Mouse (Mus musculus) ES-Bruce4 (cell line): ENCODE results near the gene Acrbp. TPM values are rescaled to one million over a fixed set of nuclear protein-coding genes. Genes with fewer than 3 reads are reported as not detected.

Experiments
- H3K27ac ChIP-seq: 2 replicates; pipeline ENCODE4 v1.5.1; 2012; ENCODE audit warnings: low read length, inconsistent platforms; ENCODE audit not compliant: insufficient read depth
- H3K27me3 ChIP-seq: 2 replicates; pipeline ENCODE4 v1.6.1; 2012; ENCODE audit warnings: mild to moderate bottlenecking, low read length, inconsistent platforms; ENCODE audit not compliant: control insufficient read depth, poor library complexity, insufficient read depth, severe bottlenecking
- H3K36me3 ChIP-seq: 2 replicates; pipeline ENCODE4 v1.6.1; 2012; ENCODE audit warnings: inconsistent platforms, mild to moderate bottlenecking, low read length, moderate library complexity; ENCODE audit not compliant: control insufficient read depth, poor library complexity, insufficient read depth, severe bottlenecking
- H3K4me1 ChIP-seq: one replicate; pipeline ENCODE4 v1.8.1; 2011; ENCODE audit warnings: low read length; ENCODE audit not compliant: control insufficient read depth, insufficient read depth
- H3K4me3 ChIP-seq: 2 replicates; pipeline ENCODE4 v1.5.1; 2011; ENCODE audit warnings: low read depth, mild to moderate bottlenecking, low read length
- H3K9ac ChIP-seq: 2 replicates; pipeline ENCODE4 v1.6.1; 2012; ENCODE audit warnings: low read depth, mild to moderate bottlenecking, inconsistent platforms; ENCODE audit not compliant: poor library complexity, severe bottlenecking
- H3K9me3 ChIP-seq: replicated peaks from 2 replicates; pipeline ENCODE4 v1.6.1; 2012; ENCODE audit warnings: mild to moderate bottlenecking, low read length, inconsistent platforms; ENCODE audit not compliant: control insufficient read depth, poor library complexity, insufficient read depth, severe bottlenecking
- CTCF ChIP-seq: IDR thresholded peaks from one replicate; pipeline ENCODE4 v1.8.1; 2011; ENCODE audit warnings: low read depth, low read length
- EP300 ChIP-seq: IDR thresholded peaks from 2 replicates; pipeline ENCODE4 v1.6.1; 2011; ENCODE audit warnings: low read depth, low read length; ENCODE audit not compliant: insufficient read depth
- POLR2A ChIP-seq: IDR thresholded peaks from one replicate; pipeline ENCODE4 v1.8.1; 2011; ENCODE audit warnings: low read length; ENCODE audit not compliant: insufficient read depth
- polyA plus RNA-seq: library from polyadenylated mRNA; stranded (reverse); fragments of >200 nt; gene quantifications from 2 replicates; pipeline ENCODE4 v1.2.4, GENCODE M21; 2011; ENCODE audit warnings: low read depth; ENCODE audit not compliant: missing spikeins, insufficient read depth, insufficient read length

Acrbp gene
- polyA plus RNA-seq, 1 experiment: 25.3 TPM

DNA sequence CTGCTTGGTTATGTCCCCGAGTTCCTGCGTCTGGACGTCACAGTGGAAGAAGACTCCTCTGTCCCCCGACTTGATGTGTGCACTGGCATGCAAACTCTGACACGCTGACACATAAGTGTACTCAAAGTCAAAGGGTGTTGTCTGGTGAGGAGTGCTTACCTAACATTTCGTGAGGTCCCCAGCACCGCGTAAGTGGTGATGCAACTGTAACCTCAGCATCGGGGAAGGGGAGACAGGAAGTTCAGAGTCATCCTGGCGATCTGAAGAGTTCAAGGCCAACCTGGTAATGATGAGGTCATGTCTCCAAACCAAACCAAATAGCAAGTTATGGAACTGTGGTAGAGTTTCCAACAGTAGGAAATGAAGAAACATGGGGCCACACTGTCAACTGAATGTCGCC lies 63.1 kb downstream of the Acrbp start:
- H3K4me1 ChIP-seq: no peaks in the 10 kb centered on the region
- no peak overlapping the region for H3K4me3 ChIP-seq
- H3K9me3 ChIP-seq: no peaks in the 10 kb centered on the region
- TF ChIP-seq CTCF: no peak
- no peak for TF ChIP-seq EP300
- no peak for TF ChIP-seq POLR2A
- no peak overlapping the region for H3K9ac ChIP-seq
- H3K27me3 ChIP-seq: no peaks in the 10 kb centered on the region
- no peak overlapping the region for H3K27ac ChIP-seq
- H3K36me3 ChIP-seq: peaks cover 87% of the 10 kb centered on the region

Other genes with a start within 250 kb of the Acrbp start
- gene Spsb2, start 241.0 kb upstream of the Acrbp start, polyA plus RNA-seq: 4.6 and 5.4 TPM in 2 replicates
- 377 and 389 TPM in 2 replicates for gene Tpi1, start 235.4 kb upstream of the Acrbp start, polyA plus RNA-seq
- gene Usp5, start 220.2 kb upstream of the Acrbp start, polyA plus RNA-seq: 80.9 and 85.2 TPM in 2 replicates
- gene Cdca3, start 220.1 kb upstream of the Acrbp start, polyA plus RNA-seq: 162 and 187 TPM in 2 replicates
- gene Gnb3, start 209.4 kb upstream of the Acrbp start, polyA plus RNA-seq: not detected in 2 replicates
- gene P3h3, start 191.9 kb upstream of the Acrbp start, polyA plus RNA-seq: 3.1 and 3.6 TPM in 2 replicates
- gene Gpr162, start 185.7 kb upstream of the Acrbp start, polyA plus RNA-seq: 2.4 and 3.2 TPM in 2 replicates
- not detected in 2 replicates for gene Cd4, start 161.5 kb upstream of the Acrbp start, polyA plus RNA-seq
- gene Lag3, start 138.0 kb upstream of the Acrbp start, polyA plus RNA-seq: 4.0 and 5.9 TPM in 2 replicates
- gene Ptms, start 129.6 kb upstream of the Acrbp start, polyA plus RNA-seq: 382 and 383 TPM in 2 replicates
- 263 and 294 TPM in 2 replicates for gene Mlf2, start 118.3 kb upstream of the Acrbp start, polyA plus RNA-seq
- gene Cops7a, start 84.2 kb upstream of the Acrbp start, polyA plus RNA-seq: 145 and 154 TPM in 2 replicates
- 14.3 and 21.4 TPM in 2 replicates for gene Pianp, start 53.0 kb upstream of the Acrbp start, polyA plus RNA-seq
- gene Zfp384, start 40.5 kb upstream of the Acrbp start, polyA plus RNA-seq: 32.4 and 33.8 TPM in 2 replicates
- gene Ing4, start 9.9 kb upstream of the Acrbp start, polyA plus RNA-seq: 44.0 and 54.7 TPM in 2 replicates
- gene Lpar5, start 18.2 kb downstream of the Acrbp start, polyA plus RNA-seq: 2.5 and 3.7 TPM in 2 replicates
- gene Chd4, start 46.3 kb downstream of the Acrbp start, polyA plus RNA-seq: 307 and 317 TPM in 2 replicates
- 75.1 and 78.4 TPM in 2 replicates for gene Nop2, start 82.2 kb downstream of the Acrbp start, polyA plus RNA-seq
- gene Iffo1, start 95.6 kb downstream of the Acrbp start, polyA plus RNA-seq: 8.3 and 9.9 TPM in 2 replicates
- 933 and 990 TPM in 2 replicates for gene Gapdh, start 116.8 kb downstream of the Acrbp start, polyA plus RNA-seq
- 383 and 401 TPM in 2 replicates for gene Ncapd2, start 142.0 kb downstream of the Acrbp start, polyA plus RNA-seq
- gene Mrpl51, start 142.1 kb downstream of the Acrbp start, polyA plus RNA-seq: 113 TPM in 2 replicates
- 9.4 and 14.3 TPM in 2 replicates for gene Vamp1, start 165.9 kb downstream of the Acrbp start, polyA plus RNA-seq
- 2.1 and 3.9 TPM in 2 replicates for gene Tapbpl, start 182.2 kb downstream of the Acrbp start, polyA plus RNA-seq
- not detected in 2 replicates for gene Cd27, start 187.3 kb downstream of the Acrbp start, polyA plus RNA-seq
- 2.2 and 3.6 TPM in 2 replicates for gene Tuba3a, start 236.4 kb downstream of the Acrbp start, polyA plus RNA-seq